Mouse (Mus musculus) embryonic facial prominence, embryonic 12.5 days (tissue): ENCODE results near the gene Nectin4. TPM values are rescaled to one million over a fixed set of nuclear protein-coding genes. Genes with fewer than 3 reads are reported as not detected.

Source experiments
- ATAC-seq: fragments of 200-750 bp; cut with Nextera tagmentation; 2 replicates; pipeline ENCODE4 v1.8.0; 2017; ENCODE audit not compliant: insufficient number of reproducible peaks, insufficient read depth, low FRiP score, low TSS enrichment
- H3K27ac ChIP-seq: fragments of 300-500 bp; sonication (generic); 2 replicates; pipeline ENCODE4 v1.5.1; 2016; ENCODE audit warnings: mild to moderate bottlenecking
- H3K27me3 ChIP-seq: fragments of 300-500 bp; sonication (generic); 2 replicates; pipeline ENCODE4 v1.6.1; 2016; ENCODE audit warnings: mild to moderate bottlenecking, moderate library complexity
- H3K36me3 ChIP-seq: fragments of 300-500 bp; sonication (generic); 2 replicates; pipeline ENCODE4 v1.6.1; 2016; ENCODE audit warnings: mild to moderate bottlenecking
- H3K4me1 ChIP-seq: fragments of 300-500 bp; sonication (generic); 2 replicates; pipeline ENCODE4 v1.6.1; 2016
- H3K4me2 ChIP-seq: fragments of 300-500 bp; sonication (generic); replicated peaks from 2 replicates; pipeline ENCODE4 v1.6.1; 2016; ENCODE audit warnings: mild to moderate bottlenecking, moderate library complexity
- H3K4me3 ChIP-seq: fragments of 300-500 bp; sonication (generic); 2 replicates; pipeline ENCODE4 v1.5.1; 2016; ENCODE audit warnings: mild to moderate bottlenecking
- H3K9ac ChIP-seq: fragments of 300-500 bp; sonication (generic); 2 replicates; pipeline ENCODE4 v1.6.1; 2016; ENCODE audit warnings: mild to moderate bottlenecking, moderate library complexity
- H3K9me3 ChIP-seq: fragments of 300-500 bp; sonication (generic); 2 replicates; pipeline ENCODE4 v1.6.1; 2016; ENCODE audit warnings: mild to moderate bottlenecking, moderate library complexity
- WGBS: fragments of 180-500 bp; shearing (Covaris S2); methylation state at CpG from one replicate; pipeline ENCODE4 v1.1.7; 2016; 5-methylcytosine and 5-hydroxymethylcytosine counted together
- polyA plus RNA-seq: library from polyadenylated mRNA; unstranded; fragments of >200 nt; fragmentation: Nextera tagmentation; extraction: Ambion mirVana; gene quantifications from 2 replicates; pipeline ENCODE4 v1.2.1, GENCODE M21; 2016

The Nectin4 gene
- polyA plus RNA-seq, 1 experiment from 2014 or later = 7.5 TPM

- peak overlapping the region; percentile 67 for H3K9ac ChIP-seq
- peaks cover 11% of the 10 kb centered on the region; the same call in 1 of the 2 replicates for H3K4me1 ChIP-seq
- WGBS = 23% methylated on average over 16 of the region's 16 CpGs
- no peaks in the 10 kb centered on the region for H3K27me3 ChIP-seq
- peak overlapping the region; percentile 63; the same call in 1 of the 2 replicates for H3K27ac ChIP-seq
- peak overlapping the region; percentile 72 for H3K4me2 ChIP-seq
- H3K36me3 ChIP-seq = peaks cover 18% of the 10 kb centered on the region
- ATAC-seq = no peak; the same call in 1 of the 2 replicates
- peak overlapping the region; percentile 52 for H3K4me3 ChIP-seq
- no peaks in the 10 kb centered on the region for H3K9me3 ChIP-seq
These were observed 8.5 kb upstream of the Nectin4 start for GRCm38 (mm10) chr1:171361106-171362103.

GRCm38 (mm10) chr1:171365934-171366333 lies 4.0 kb upstream of the Nectin4 start:
- no peak for ATAC-seq

GRCm38 (mm10) chr1:171372880-171373279 lies 3.0 kb downstream of the Nectin4 start:
- Histone ChIP-seq H3K4me1 (peaks cover 12% of the 10 kb centered on the region), H3K9me3 (no peaks in the 10 kb centered on the region), H3K27ac (no peak overlapping the region), H3K27me3 (0 out of 2 replicates have a peak, but pooled peaks cover 4% of the 10 kb centered on the region), H3K4me2 (no peak overlapping the region), H3K4me3 (no peak overlapping the region), H3K9ac (no peak overlapping the region), H3K36me3 (no peaks in the 10 kb centered on the region)
- ATAC-seq = no peak
- 19% methylated on average over 3 of the region's 3 CpGs for WGBS

More at GRCm38 (mm10) chr1:171365934-171366333, 4.0 kb upstream of the Nectin4 start:
- H3K36me3 ChIP-seq = no peaks in the 10 kb centered on the region
- no peak overlapping the region for H3K27ac ChIP-seq
- no peaks in the 10 kb centered on the region for H3K9me3 ChIP-seq
- WGBS = 66% methylated on average over 7 of the region's 7 CpGs
- H3K4me1 ChIP-seq = peaks cover 6% of the 10 kb centered on the region; the same call in 1 of the 2 replicates
- no peak overlapping the region for H3K4me3 ChIP-seq
- H3K4me2 ChIP-seq = no peak overlapping the region
- 0 out of 2 replicates have a peak, but pooled peaks cover 4% of the 10 kb centered on the region for H3K27me3 ChIP-seq
- no peak overlapping the region for H3K9ac ChIP-seq

- 0% methylated on average over 4 of the region's 4 CpGs for WGBS
- Histone ChIP-seq H3K9ac (no peak overlapping the region), H3K4me3 (no peak overlapping the region), H3K36me3 (no peaks in the 10 kb centered on the region), H3K27ac (0 out of 2 replicates have a peak overlapping the region, but pooled peaks have one; percentile 12), H3K27me3 (0 out of 2 replicates have a peak, but pooled peaks cover 4% of the 10 kb centered on the region), H3K4me2 (no peak overlapping the region), H3K9me3 (no peaks in the 10 kb centered on the region), H3K4me1 (peaks cover 12% of the 10 kb centered on the region)
- ATAC-seq = no peak
These were observed 4.0 kb downstream of the Nectin4 start for GRCm38 (mm10) chr1:171373946-171374345.

- H3K4me1 ChIP-seq = peaks cover 20% of the 10 kb centered on the region
- H3K27ac ChIP-seq = no peak overlapping the region
- no peak overlapping the region for H3K4me2 ChIP-seq
- peaks cover 13% of the 10 kb centered on the region for H3K27me3 ChIP-seq
- H3K4me3 ChIP-seq = no peak overlapping the region
- no peaks in the 10 kb centered on the region for H3K9me3 ChIP-seq
- 35% methylated on average over 9 of the region's 9 CpGs for WGBS
- no peaks in the 10 kb centered on the region for H3K36me3 ChIP-seq
- no peak overlapping the region for H3K9ac ChIP-seq
- peak; percentile 32; the same call in 1 of the 2 replicates for ATAC-seq
These were observed 5.8 kb downstream of the Nectin4 start for GRCm38 (mm10) chr1:171375646-171376097.

GRCm38 (mm10) chr1:171378298-171378697 lies 8.4 kb downstream of the Nectin4 start:
- ATAC-seq = no peak
- no peak overlapping the region for H3K9ac ChIP-seq
- no peaks in the 10 kb centered on the region for H3K9me3 ChIP-seq
- H3K4me2 ChIP-seq = no peak overlapping the region
- H3K27me3 ChIP-seq = peaks cover 13% of the 10 kb centered on the region
- no peak overlapping the region for H3K27ac ChIP-seq
- no peaks in the 10 kb centered on the region for H3K36me3 ChIP-seq
- peaks cover 19% of the 10 kb centered on the region for H3K4me1 ChIP-seq
- H3K4me3 ChIP-seq = no peak overlapping the region
- 86% methylated on average over 6 of the region's 6 CpGs for WGBS

GRCm38 (mm10) chr1:171379935-171380599 lies 10.2 kb downstream of the Nectin4 start:
- Histone ChIP-seq H3K9ac (no peak overlapping the region), H3K36me3 (no peaks in the 10 kb centered on the region), H3K4me1 (peaks cover 12% of the 10 kb centered on the region; the same call in 1 of the 2 replicates), H3K4me2 (peak overlapping the region; percentile 43), H3K4me3 (peak overlapping the region; percentile 20), H3K27ac (no peak overlapping the region), H3K9me3 (no peaks in the 10 kb centered on the region), H3K27me3 (peaks cover 13% of the 10 kb centered on the region)
- ATAC-seq = peak; percentile 18; the same call in 1 of the 2 replicates
- WGBS = 5% methylated on average over 31 of the region's 31 CpGs

GRCm38 (mm10) chr1:171382096-171382620 lies 12.3 kb downstream of the Nectin4 start:
- no peak overlapping the region for H3K4me2 ChIP-seq
- H3K27me3 ChIP-seq = peaks cover 13% of the 10 kb centered on the region
- no peaks in the 10 kb centered on the region for H3K36me3 ChIP-seq
- no peak for ATAC-seq
- H3K27ac ChIP-seq = no peak overlapping the region
- 79% methylated on average over 11 of the region's 11 CpGs for WGBS
- H3K9me3 ChIP-seq = no peaks in the 10 kb centered on the region
- H3K4me1 ChIP-seq = peaks cover 11% of the 10 kb centered on the region; the same call in 1 of the 2 replicates
- H3K9ac ChIP-seq = no peak overlapping the region
- no peak overlapping the region for H3K4me3 ChIP-seq

- 55% methylated on average over 9 of the region's 9 CpGs for WGBS
- Histone ChIP-seq H3K4me1 (peaks cover 12% of the 10 kb centered on the region; the same call in 1 of the 2 replicates), H3K4me2 (no peak overlapping the region), H3K27ac (no peak overlapping the region), H3K4me3 (no peak overlapping the region), H3K9me3 (no peaks in the 10 kb centered on the region), H3K9ac (no peak overlapping the region), H3K36me3 (no peaks in the 10 kb centered on the region), H3K27me3 (peaks cover 11% of the 10 kb centered on the region)
- no peak for ATAC-seq
These were observed 14.5 kb downstream of the Nectin4 start for GRCm38 (mm10) chr1:171384361-171384760.

GRCm38 (mm10) chr1:171385171-171385570 lies 15.3 kb downstream of the Nectin4 start:
- Histone ChIP-seq H3K4me1 (peaks cover 7% of the 10 kb centered on the region; the same call in 1 of the 2 replicates), H3K27ac (no peak overlapping the region), H3K4me2 (no peak overlapping the region), H3K4me3 (no peak overlapping the region), H3K9me3 (no peaks in the 10 kb centered on the region), H3K9ac (no peak overlapping the region), H3K27me3 (peaks cover 5% of the 10 kb centered on the region), H3K36me3 (no peaks in the 10 kb centered on the region)
- no peak for ATAC-seq
- WGBS = 65% methylated on average over 9 of the region's 9 CpGs

GRCm38 (mm10) chr1:171387099-171387498 lies 17.2 kb downstream of the Nectin4 start:
- H3K4me1 ChIP-seq = 0 out of 2 replicates have a peak, but pooled peaks cover 4% of the 10 kb centered on the region
- no peak overlapping the region for H3K4me2 ChIP-seq
- WGBS = 14% methylated on average over 6 of the region's 6 CpGs
- H3K4me3 ChIP-seq = no peak overlapping the region
- no peaks in the 10 kb centered on the region for H3K27me3 ChIP-seq
- no peak overlapping the region for H3K9ac ChIP-seq
- H3K36me3 ChIP-seq = no peaks in the 10 kb centered on the region
- ATAC-seq = no peak
- no peaks in the 10 kb centered on the region for H3K9me3 ChIP-seq
- H3K27ac ChIP-seq = no peak overlapping the region
